Mouse (Mus musculus) embryonic facial prominence, embryonic 10.5 days (tissue): ENCODE measurements around the gene Adgrd1. TPM values are rescaled to one million over a fixed set of nuclear protein-coding genes. Genes with fewer than 3 reads are reported as not detected.

Experiments used
- DNase-seq: peaks from one replicate; pipeline ENCODE4 v3.0.0-alpha.2; 2017; ENCODE audit warnings: low spot score
- H3K27ac ChIP-seq: fragments of 300-500 bp; sonication (generic); replicated peaks from 2 replicates; pipeline ENCODE4 v1.5.1; 2016; ENCODE audit warnings: mild to moderate bottlenecking
- H3K27me3 ChIP-seq: fragments of 300-500 bp; sonication (generic); replicated peaks from 2 replicates; pipeline ENCODE4 v1.6.1; 2016; ENCODE audit warnings: low read depth, mild to moderate bottlenecking; ENCODE audit not compliant: poor library complexity, severe bottlenecking
- H3K36me3 ChIP-seq: fragments of 300-500 bp; sonication (generic); replicated peaks from 2 replicates; pipeline ENCODE4 v1.6.1; 2016; ENCODE audit warnings: mild to moderate bottlenecking, moderate library complexity
- H3K4me1 ChIP-seq: fragments of 300-500 bp; sonication (generic); 2 replicates; pipeline ENCODE4 v1.6.1; 2016
- H3K4me3 ChIP-seq: fragments of 300-500 bp; sonication (generic); 2 replicates; pipeline ENCODE4 v1.5.1; 2016; ENCODE audit warnings: mild to moderate bottlenecking, moderate library complexity
- H3K9me3 ChIP-seq: fragments of 300-500 bp; sonication (generic); 2 replicates; pipeline ENCODE4 v1.6.1; 2016; ENCODE audit warnings: mild to moderate bottlenecking
- WGBS: fragments of 180-500 bp; shearing (Covaris S2); methylation state at CpG from one replicate; pipeline ENCODE4 v1.1.7; 2016; 5-methylcytosine and 5-hydroxymethylcytosine counted together
- polyA plus RNA-seq: library from polyadenylated mRNA; unstranded; fragments of >200 nt; fragmentation: Nextera tagmentation; extraction: Ambion mirVana; gene quantifications from 2 replicates; pipeline ENCODE4 v1.2.1, GENCODE M21; 2016

Adgrd1 gene
- polyA plus RNA-seq, 1 experiment from 2014 or later = not detected

- H3K4me1 ChIP-seq = peaks cover 10% of the 10 kb centered on the region
- peaks cover 15% of the 10 kb centered on the region for H3K27me3 ChIP-seq
- H3K4me3 ChIP-seq = no peak overlapping the region
- no peak for DNase-seq
- no peak overlapping the region for H3K27ac ChIP-seq
- no peaks in the 10 kb centered on the region for H3K9me3 ChIP-seq
- WGBS = 92% methylated on average over 8 of the region's 8 CpGs
- no peaks in the 10 kb centered on the region for H3K36me3 ChIP-seq
Measured at GRCm38 (mm10) chr5:129066541-129067230, 29.9 kb upstream of the Adgrd1 start.

DNA sequence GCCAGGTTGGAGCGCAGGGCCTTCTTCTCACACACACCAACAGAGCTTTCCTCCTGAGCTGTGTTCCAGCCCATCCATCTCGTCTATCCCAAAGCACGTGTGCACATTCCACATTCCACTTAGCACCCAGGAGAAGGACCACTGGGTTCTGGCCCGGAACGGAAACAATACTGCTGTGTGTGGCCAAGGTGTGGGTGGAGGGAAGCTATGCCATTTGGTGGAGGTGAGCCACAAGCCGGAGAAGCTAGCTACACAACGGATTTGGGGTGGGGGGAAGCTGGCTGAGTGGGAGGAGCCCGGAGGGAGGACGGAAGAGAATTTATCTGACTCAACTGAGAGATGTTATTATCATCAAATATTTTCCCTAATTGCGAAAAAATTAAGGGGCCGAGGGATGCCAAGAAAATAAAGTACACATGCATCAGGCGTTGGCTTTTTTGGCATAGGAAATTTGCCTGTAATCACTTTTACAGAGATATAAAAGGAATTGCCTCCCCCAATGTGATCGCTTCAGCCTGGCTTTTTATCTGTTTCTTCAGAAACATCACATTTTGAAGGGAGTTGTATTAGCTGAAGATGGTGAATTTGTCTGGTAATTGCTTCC, 29.2 kb upstream of the Adgrd1 start:
- H3K4me3 ChIP-seq = no peak overlapping the region
- no peaks in the 10 kb centered on the region for H3K9me3 ChIP-seq
- H3K27me3 ChIP-seq = peaks cover 9% of the 10 kb centered on the region
- no peak for DNase-seq
- peaks cover 10% of the 10 kb centered on the region for H3K4me1 ChIP-seq
- no peak overlapping the region for H3K27ac ChIP-seq
- WGBS = 83% methylated on average over 13 of the region's 13 CpGs
- no peaks in the 10 kb centered on the region for H3K36me3 ChIP-seq

DNA sequence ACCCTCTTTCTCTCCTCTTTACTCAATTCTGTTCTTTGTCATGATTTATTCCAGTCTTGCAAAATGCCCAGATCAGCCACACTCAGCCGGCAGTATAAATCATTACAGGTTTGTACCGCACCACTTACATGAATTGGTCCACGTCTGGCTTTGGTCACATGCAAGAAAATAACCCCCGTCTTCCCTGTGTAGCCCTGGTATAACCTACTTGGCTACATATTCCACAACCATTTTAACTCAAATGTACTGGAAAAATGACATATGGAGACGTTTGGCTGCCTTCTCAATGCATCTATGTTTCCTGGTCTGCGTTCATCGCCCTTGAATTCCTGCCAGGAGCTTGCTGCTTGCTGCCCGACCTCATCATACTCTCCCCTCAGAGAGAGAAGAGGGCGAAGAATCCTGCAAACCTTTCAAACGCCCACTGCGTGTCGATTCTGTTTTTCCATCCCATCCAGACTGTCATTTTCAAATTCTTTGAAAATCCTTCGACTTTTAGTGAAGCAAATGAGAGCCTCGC, 24.7 kb upstream of the Adgrd1 start:
- H3K27me3 ChIP-seq = no peaks in the 10 kb centered on the region
- H3K4me1 ChIP-seq = peaks cover 5% of the 10 kb centered on the region; the same call in 1 of the 2 replicates
- WGBS = 84% methylated on average over 14 of the region's 14 CpGs
- H3K4me3 ChIP-seq = no peak overlapping the region
- DNase-seq = no peak
- no peaks in the 10 kb centered on the region for H3K9me3 ChIP-seq
- no peak overlapping the region for H3K27ac ChIP-seq
- H3K36me3 ChIP-seq = no peaks in the 10 kb centered on the region

GRCm38 (mm10) chr5:129073404-129073803, 23.1 kb upstream of the Adgrd1 start:
- DNase-seq = no peak
- Histone ChIP-seq H3K4me1 (peaks cover 9% of the 10 kb centered on the region; the same call in 1 of the 2 replicates), H3K27me3 (no peaks in the 10 kb centered on the region), H3K9me3 (no peaks in the 10 kb centered on the region), H3K36me3 (no peaks in the 10 kb centered on the region), H3K27ac (no peak overlapping the region), H3K4me3 (no peak overlapping the region)
- 82% methylated on average over 6 of the region's 6 CpGs for WGBS

DNA sequence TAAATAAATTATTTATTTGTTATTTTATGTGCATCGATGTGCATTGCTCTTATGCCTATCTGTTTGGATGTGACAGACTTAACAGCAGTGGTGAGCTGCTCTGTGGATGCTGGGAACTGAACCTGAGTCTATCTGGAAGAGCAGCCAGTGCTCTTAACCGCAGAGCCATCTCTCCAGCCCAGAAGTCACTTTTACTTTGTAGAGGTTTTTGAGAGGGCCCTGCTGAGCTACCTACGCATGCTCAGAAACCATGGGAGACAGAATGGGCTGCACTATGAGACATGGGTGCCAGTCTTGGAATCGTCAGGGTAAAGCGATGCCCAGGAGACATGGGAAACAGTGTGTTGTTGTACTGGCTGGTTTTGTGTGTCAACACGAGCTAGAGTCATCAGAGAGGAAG, 20.5 kb upstream of the Adgrd1 start:
- no peak overlapping the region for H3K27ac ChIP-seq
- WGBS = 89% methylated on average over 6 of the region's 6 CpGs

DNA sequence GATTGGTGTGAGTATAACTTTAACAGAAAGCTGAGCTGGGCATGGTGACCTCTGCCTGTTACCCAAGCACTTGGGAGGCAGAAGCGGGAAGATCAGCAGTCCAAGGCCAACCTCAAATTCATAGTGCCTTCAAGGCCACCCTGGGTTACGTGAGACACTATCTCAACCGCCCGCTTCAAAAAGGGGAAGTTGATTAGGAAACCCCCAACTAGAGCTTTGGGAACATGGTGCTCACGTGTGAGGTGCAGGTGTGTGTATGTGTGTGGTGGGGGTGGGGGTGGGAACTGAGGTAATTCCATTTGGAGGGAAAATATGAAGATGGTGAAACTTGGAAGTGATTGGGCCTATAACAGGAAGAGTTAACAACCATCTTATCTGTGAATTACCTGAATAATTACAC, 19.3 kb upstream of the Adgrd1 start:
- Histone ChIP-seq H3K27ac (no peak overlapping the region), H3K27me3 (no peaks in the 10 kb centered on the region), H3K9me3 (no peaks in the 10 kb centered on the region), H3K4me1 (peaks cover 7% of the 10 kb centered on the region; the same call in 1 of the 2 replicates), H3K4me3 (no peak overlapping the region), H3K36me3 (no peaks in the 10 kb centered on the region)
- WGBS = 90% methylated on average over 5 of the region's 5 CpGs
- DNase-seq = no peak

More for the DNA sequence above, 20.5 kb upstream of the Adgrd1 start:
- Histone ChIP-seq H3K4me1 (peaks cover 8% of the 10 kb centered on the region; the same call in 1 of the 2 replicates), H3K36me3 (no peaks in the 10 kb centered on the region), H3K9me3 (no peaks in the 10 kb centered on the region), H3K4me3 (no peak overlapping the region), H3K27me3 (no peaks in the 10 kb centered on the region)
- DNase-seq = no peak

DNA sequence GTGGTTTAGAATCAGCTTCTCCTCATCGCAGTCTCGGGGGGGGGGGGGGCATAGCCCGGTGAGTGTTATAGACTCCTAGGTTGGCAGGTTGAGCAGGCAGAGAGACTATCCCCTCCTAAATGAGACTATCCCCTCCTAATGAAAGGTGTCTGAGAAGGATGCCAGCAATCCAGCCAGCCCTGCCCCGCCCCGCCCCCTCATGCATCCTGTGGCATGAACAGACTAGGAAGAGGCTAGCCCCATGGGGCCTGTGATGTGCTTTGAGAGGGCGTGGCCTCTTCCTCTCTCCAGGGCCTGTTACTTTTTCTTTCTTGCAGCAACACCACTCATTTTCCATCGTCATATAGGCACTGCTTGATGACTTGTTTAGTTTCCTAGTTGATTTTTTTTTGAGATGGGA, 15.0 kb upstream of the Adgrd1 start:
- Histone ChIP-seq H3K9me3 (no peaks in the 10 kb centered on the region), H3K36me3 (no peaks in the 10 kb centered on the region), H3K27ac (no peak overlapping the region), H3K27me3 (no peaks in the 10 kb centered on the region), H3K4me3 (no peak overlapping the region), H3K4me1 (peaks cover 7% of the 10 kb centered on the region; the same call in 1 of the 2 replicates)
- 86% methylated on average over 7 of the region's 7 CpGs for WGBS
- no peak for DNase-seq

GRCm38 (mm10) chr5:129085153-129085552, 11.4 kb upstream of the Adgrd1 start:
- Histone ChIP-seq H3K27ac (no peak overlapping the region), H3K27me3 (no peaks in the 10 kb centered on the region), H3K4me1 (peaks cover 8% of the 10 kb centered on the region; the same call in 1 of the 2 replicates), H3K36me3 (no peaks in the 10 kb centered on the region), H3K4me3 (no peak overlapping the region), H3K9me3 (no peaks in the 10 kb centered on the region)
- no peak for DNase-seq
- WGBS = 93% methylated on average over 10 of the region's 10 CpGs

- no peaks in the 10 kb centered on the region for H3K36me3 ChIP-seq
- no peaks in the 10 kb centered on the region for H3K27me3 ChIP-seq
- H3K4me1 ChIP-seq = peaks cover 17% of the 10 kb centered on the region
- H3K9me3 ChIP-seq = no peaks in the 10 kb centered on the region
- no peak for DNase-seq
- no peak overlapping the region for H3K4me3 ChIP-seq
- 82% methylated on average over 10 of the region's 10 CpGs for WGBS
- H3K27ac ChIP-seq = no peak overlapping the region
Measured at GRCm38 (mm10) chr5:129092345-129093065, 4.0 kb upstream of the Adgrd1 start.

GRCm38 (mm10) chr5:129093158-129093557, 3.4 kb upstream of the Adgrd1 start:
- DNase-seq = no peak
- no peaks in the 10 kb centered on the region for H3K36me3 ChIP-seq
- no peaks in the 10 kb centered on the region for H3K9me3 ChIP-seq
- H3K27me3 ChIP-seq = no peaks in the 10 kb centered on the region
- no peak overlapping the region for H3K4me3 ChIP-seq
- no peak overlapping the region for H3K27ac ChIP-seq
- 88% methylated on average over 4 of the region's 4 CpGs for WGBS
- H3K4me1 ChIP-seq = peaks cover 14% of the 10 kb centered on the region

- Histone ChIP-seq H3K27ac (no peak overlapping the region), H3K36me3 (no peaks in the 10 kb centered on the region), H3K27me3 (no peaks in the 10 kb centered on the region), H3K4me3 (no peak overlapping the region), H3K9me3 (no peaks in the 10 kb centered on the region), H3K4me1 (peaks cover 14% of the 10 kb centered on the region)
- 63% methylated on average over 5 of the region's 5 CpGs for WGBS
- no peak for DNase-seq
Measured at GRCm38 (mm10) chr5:129094236-129094635, 2.3 kb upstream of the Adgrd1 start.

DNA sequence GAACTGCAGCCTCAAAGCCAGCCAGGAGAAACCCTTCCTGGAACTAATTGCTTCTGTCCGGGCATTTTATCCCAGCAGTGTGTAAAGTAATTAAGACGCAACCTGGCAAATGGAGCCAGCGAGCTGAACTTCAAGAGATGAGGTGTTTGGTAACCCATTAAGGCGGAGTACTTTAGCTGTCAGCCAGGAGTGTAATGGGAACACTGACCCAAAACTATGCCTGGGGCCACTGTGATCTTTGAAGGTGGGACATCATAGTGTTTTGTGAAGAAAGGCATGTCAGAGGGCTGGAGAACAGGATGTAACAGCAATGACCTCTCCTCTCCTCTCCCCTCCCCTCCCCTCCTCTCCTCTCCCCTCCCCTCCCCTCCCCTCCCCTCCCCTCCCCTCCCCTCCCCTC, 7.5 kb downstream of the Adgrd1 start:
- H3K27me3 ChIP-seq = no peaks in the 10 kb centered on the region
- WGBS = 48% methylated on average over 4 of the region's 4 CpGs

More for the DNA sequence above, 7.5 kb downstream of the Adgrd1 start:
- Histone ChIP-seq H3K9me3 (no peaks in the 10 kb centered on the region), H3K27ac (no peak overlapping the region), H3K36me3 (no peaks in the 10 kb centered on the region), H3K4me1 (peaks cover 11% of the 10 kb centered on the region), H3K4me3 (no peak overlapping the region)
- no peak for DNase-seq
